Mouse (Mus musculus): ENCODE data around the gene Mup14.
"Not testable (repeated sequence)": the region's sequence is repeated elsewhere in the genome, so short reads cannot be mapped to it uniquely, and the experiment has no call there.

Gene Mup14

GRCm38 (mm10) chr4:61303900-61304299, at the start of gene Mup14:
TSS of gene Mup14 (minus strand) at chr4:61304000.
- DNase-seq (ENCODE audit: low spot score in 2 of 2) = not testable (repeated sequence)

- not testable (repeated sequence) for DNase-seq (ENCODE audit: low spot score in 2 of 2)
Measured at GRCm38 (mm10) chr4:61338108-61338507, 34.3 kb upstream of the Mup14 start.
